Mouse (Mus musculus) heart, adult 10 weeks (tissue): Measurements from ENCODE around the gene Garnl3. TPM values are rescaled to one million over a fixed set of nuclear protein-coding genes. Genes with fewer than 3 reads are reported as not detected.

Experiments used
- polyA plus RNA-seq: library from polyadenylated mRNA; stranded (reverse); fragments of 350-450 nt; fragmentation: Illumina TruSeq; extraction: RNeasy Lipid Tissue Mini Kit (QIAGEN cat#74804); gene quantifications from one replicate; pipeline ENCODE4 v1.2.3, GENCODE M21; 2014; ENCODE audit warnings: low read depth, low replicate concordance

The Garnl3 gene
- 1.7 TPM for polyA plus RNA-seq

DNA sequence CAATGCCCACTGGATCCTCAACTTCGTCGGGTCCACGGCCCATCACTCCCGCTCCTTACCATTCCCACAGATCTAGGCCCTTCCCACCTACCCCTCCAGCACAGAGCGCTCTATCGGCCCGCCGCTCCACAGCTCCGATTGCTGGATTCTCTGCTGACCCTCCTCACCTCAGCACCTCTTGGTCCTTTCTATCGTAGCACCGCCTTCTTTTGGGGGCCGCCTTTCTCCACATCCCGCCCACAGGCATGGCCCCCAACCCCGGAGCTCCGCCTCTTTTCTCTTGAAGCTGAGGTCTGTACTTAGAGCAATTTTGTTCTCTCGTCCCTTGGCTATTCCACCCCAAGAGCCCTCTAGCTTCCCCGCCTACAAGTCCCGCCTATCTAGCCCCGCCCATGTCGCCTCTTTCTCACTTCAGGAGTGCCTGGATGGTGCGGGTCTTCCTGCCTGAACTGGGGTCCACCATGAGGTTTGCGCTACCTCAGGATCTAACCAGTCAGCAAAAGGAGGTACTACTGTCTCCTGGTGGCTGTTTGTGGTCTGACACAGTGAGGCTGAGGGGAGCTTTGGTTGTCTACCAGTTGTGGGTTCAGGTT lies at the start of gene Garnl3:
TSS of gene Garnl3 (minus strand) at position 155 of the 593 bp plus-strand sequence.

DNA sequence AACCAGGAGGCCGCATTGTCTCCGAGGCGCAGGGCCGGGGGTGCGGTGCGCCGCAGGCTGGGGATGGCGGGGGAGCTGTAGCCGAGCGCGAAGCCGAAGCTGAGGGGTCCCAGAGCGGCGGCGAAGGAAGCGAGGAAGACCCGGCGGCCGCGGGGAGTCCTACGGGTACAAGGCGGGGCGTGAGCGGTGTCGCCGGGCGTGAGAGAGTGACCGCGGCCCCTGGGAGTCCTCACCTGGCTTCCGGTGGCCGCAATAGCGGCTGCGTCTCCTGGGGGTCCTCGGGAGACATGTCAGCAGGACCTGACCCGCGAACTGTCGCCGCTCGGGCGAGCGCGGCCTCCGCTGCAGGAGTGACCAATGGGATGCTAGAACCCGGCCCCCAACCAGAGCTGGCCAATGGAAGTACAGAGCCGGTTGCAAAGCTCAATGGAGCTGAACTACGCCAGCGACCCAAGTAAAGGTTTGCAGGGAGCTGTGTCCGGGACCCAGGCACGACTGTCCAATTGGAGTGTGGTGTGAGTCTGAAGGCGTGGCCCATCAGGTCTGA lies 149.7 kb downstream of the Garnl3 start, which contains the start of gene Slc2a8:
TSS of gene Slc2a8 (minus strand) at position 359 of the 547 bp plus-strand sequence.

GRCm38 (mm10) chr2:32961192-32961995 lies 170.1 kb downstream of the Garnl3 start, which contains the start of the genes Rpl12 and Lrsam1:
Gene Rpl12 (plus strand): TSS chr2:32961559.
Gene Lrsam1 (minus strand): TSS chr2:32961614.

Other genes starting within 250 kb of the Garnl3 start
- 349 TPM for gene Rpl12, start 170.1 kb downstream of the Garnl3 start, polyA plus RNA-seq
- 15.1 TPM for gene Lrsam1, start 170.0 kb downstream of the Garnl3 start, polyA plus RNA-seq
- gene Slc2a8, start 149.6 kb downstream of the Garnl3 start, polyA plus RNA-seq, result 16.6 TPM
- 66.1 TPM for gene Angptl2, start 84.4 kb upstream of the Garnl3 start, polyA plus RNA-seq
- gene Ralgps1, start 239.8 kb upstream of the Garnl3 start, polyA plus RNA-seq, result 5.1 TPM